ENCODE assay signal across 15 mouse cellular contexts in genomic region chr9:8597089-8597488, GRCm38 (mm10). TPM values are rescaled to one million over a fixed set of nuclear protein-coding genes. Genes with fewer than 3 reads are reported as not detected.
A peak's percentile ranks its signal among the peaks of the same experiment; 100 is the strongest.
DNase-seq lines count a peak whose midpoint lies in the region; ATAC-seq lines count a peak whose summit lies in the region.
"Had no signal": no experiment of that assay in that cellular context is flagged by ENCODE, and none has a peak within 500 bp of the region (broad histone marks: within the 10 kb centered on the region; RNA-seq: fewer than 3 reads in every experiment).

No protein-coding gene starts in this region.

- H3K4me3 ChIP-seq in neural tube, embryonic 15.5 days (replicated peaks): no peak overlapping the region
- H3K4me3 ChIP-seq: liver, embryonic 12.5 days; midbrain, embryonic 10.5 days had no signal

- no peaks in the 10 kb centered on the region for H3K36me3 ChIP-seq in neural tube, embryonic 15.5 days
- H3K36me3 ChIP-seq: liver, embryonic 12.5 days; midbrain, embryonic 10.5 days had no signal

- no peak overlapping the region for H3K4me2 ChIP-seq in neural tube, embryonic 15.5 days
- H3K4me2 ChIP-seq: liver, embryonic 12.5 days had no signal

- no peak overlapping the region for H3K9ac ChIP-seq in neural tube, embryonic 15.5 days (replicated peaks)
- H3K9ac ChIP-seq: liver, embryonic 12.5 days had no signal

- no peak overlapping the region for H3K27ac ChIP-seq in neural tube, embryonic 15.5 days (replicated peaks)
- H3K27ac ChIP-seq: liver, embryonic 12.5 days; midbrain, embryonic 10.5 days had no signal

- no peaks in the 10 kb centered on the region for H3K9me3 ChIP-seq in neural tube, embryonic 15.5 days (replicated peaks)
- H3K9me3 ChIP-seq: liver, embryonic 12.5 days; midbrain, embryonic 10.5 days had no signal

- no peaks in the 10 kb centered on the region for H3K4me1 ChIP-seq in neural tube, embryonic 15.5 days
- H3K4me1 ChIP-seq: liver, embryonic 12.5 days; midbrain, embryonic 10.5 days had no signal

- peak; percentile 28 to 40 for DNase-seq in frontal cortex, adult 2 months (ENCODE audit: extremely low spot score in 1 of 2, low spot score in 1 of 2)
- no peak for DNase-seq in frontal cortex, postnatal 25 days (ENCODE audit: low spot score in 2 of 2)
- peak; percentile 19 to 27 for DNase-seq in left cerebral cortex, postnatal 36 days (ENCODE audit: low spot score in 2 of 2)
- DNase-seq in left cerebral cortex, postnatal 10 days (ENCODE audit: extremely low spot score in 1 of 2, low spot score in 2 of 2): no peak
- DNase-seq in cerebellum, adult 9-10 months: peak; percentile 76
- DNase-seq in right cerebral cortex, postnatal 36 days (ENCODE audit: low spot score in 2 of 2): peak; percentile 3 to 23
- DNase-seq in thymus, postnatal 4 days: no peak
- DNase-seq: adrenal gland, postnatal 10 days; B cell, adult 2 months; heart, postnatal 14 days; kidney, adult 18-20 months; lung, postnatal 10 days had no signal

- H3K27me3 ChIP-seq in neural tube, embryonic 15.5 days (replicated peaks): no peaks in the 10 kb centered on the region
- H3K27me3 ChIP-seq: liver, embryonic 12.5 days had no signal

- 46% methylated on average over 1 of the region's 1 CpGs for WGBS in neural tube, embryonic 15.5 days

- no peak for ATAC-seq in neural tube, embryonic 15.5 days (ENCODE audit: low FRiP score)
- ATAC-seq: liver, embryonic 12.5 days had no signal

- intact Hi-C loops in left cerebral cortex, postnatal 36 days (cut with DNase I): no loop called here
- intact Hi-C loops in left cerebral cortex, postnatal 10 days (cut with DNase I): loop anchor here (5.0 kb wide), 1 partner anchor 370 kb away; no protein-coding TSS in a partner anchor

RNA-seq across cellular contexts. Expression of gene Trpc6, which starts 53.1 kb away (rescaled TPM):
- polyA plus RNA-seq in frontal cortex, adult 2 months (2012; rRNA removed): 7.1 TPM in 2 replicates
- 10 to 100 TPM; 14.7 to 18.3 TPM for total RNA-seq in left cerebral cortex, postnatal 36 days (2021)
- total RNA-seq in left cerebral cortex, postnatal 10 days (2021): 1 to 10 TPM; 5.6 to 5.7 TPM
- polyA plus RNA-seq in neural tube, embryonic 15.5 days (2015; fragmentation: Nextera tagmentation; extraction: Ambion mirVana): 0.74 and 0.78 TPM in 2 replicates

Comparison
In these comparisons a context has a peak if more than half of its experiments do, and no peak if none do; other contexts are left out.
1. DNase-seq: peak in frontal cortex, adult 2 months (2 of 2), left cerebral cortex, postnatal 36 days (2 of 2), cerebellum, adult 9-10 months (single experiment) and right cerebral cortex, postnatal 36 days (2 of 2); none in frontal cortex, postnatal 25 days (0 of 2), left cerebral cortex, postnatal 10 days (0 of 2) and thymus, postnatal 4 days (single experiment).